Mouse (Mus musculus): Measurements from ENCODE around the gene Olfr294.

Olfr294 gene

GRCm38 (mm10) chr7:86616543-86616942 lies at the start of gene Olfr294:
TSS of gene Olfr294 (minus strand) at chr7:86616643.
- no peak for DNase-seq

- DNase-seq = no peak
Observed at GRCm38 (mm10) chr7:86648761-86649160, 32.3 kb upstream of the Olfr294 start, which contains the start of gene Olfr293. TSS of gene Olfr293 (plus strand) at chr7:86649061.

GRCm38 (mm10) chr7:86583562-86583961 lies 32.9 kb downstream of the Olfr294 start, which contains the start of gene Olfr295:
TSS of gene Olfr295 (plus strand) at chr7:86583862.
- no peak for DNase-seq
